Mouse (Mus musculus) heart, postnatal 10 days (tissue): Measurements from ENCODE around the gene Ube2e2. TPM values are rescaled to one million over a fixed set of nuclear protein-coding genes. Genes with fewer than 3 reads are reported as not detected.

ENCODE experiments used
- DNase-seq, 2 experiments: peaks; one replicate each; pipeline ENCODE4 v3.0.0; 2021
- intact Hi-C: fragments of 180-260 bp; cut with DNase I; formaldehyde crosslinking; loops from one replicate; pipeline ENCODE4 v1.15.1; 2025
- total RNA-seq, 2 experiments: library from RNA; stranded (reverse); gene quantifications; 2 replicates each; pipeline ENCODE4 v1.2.3; 2021

Ube2e2 gene
- total RNA-seq, 2 experiments from 2014 or later: 32.3 to 33.8 TPM

- intact Hi-C loops: no loop called here
These were observed 363.6 kb downstream of the Ube2e2 start for GRCm38 (mm10) chr14:18530496-18530895.

More at GRCm38 (mm10) chr14:18530496-18530895, 363.6 kb downstream of the Ube2e2 start:
- no peak for DNase-seq
